Mouse (Mus musculus) E14TG2a.4 (cell line): ENCODE data around the gene 1700024P04Rik.

Source experiments
- CTCF ChIP-seq: conservative IDR thresholded peaks from 2 replicates; pipeline ENCODE4 v1.5.1; 2014; ENCODE audit warnings: low read length
- POU5F1 ChIP-seq: IDR thresholded peaks from 2 replicates; pipeline ENCODE4 v1.6.1; 2014; ENCODE audit warnings: low read length, borderline replicate concordance

- TF ChIP-seq CTCF (no peak), POU5F1 (no peak)
Measured at GRCm38 (mm10) chr13:99022036-99022435, 37.7 kb upstream of the 1700024P04Rik start.
